Mouse (Mus musculus) stomach, embryonic 14.5 days (tissue): Measurements from ENCODE around the gene Cadm1. TPM values are rescaled to one million over a fixed set of nuclear protein-coding genes. Genes with fewer than 3 reads are reported as not detected.

Experiments
- ATAC-seq: fragments of 200-750 bp; cut with Nextera tagmentation; 2 replicates; pipeline ENCODE4 v1.8.0; 2017; ENCODE audit warnings: low read depth, moderate TSS enrichment; ENCODE audit not compliant: insufficient number of reproducible peaks, insufficient read depth, low FRiP score
- H3K27ac ChIP-seq: fragments of 300-500 bp; sonication (generic); 2 replicates; pipeline ENCODE4 v1.5.1; 2014; ENCODE audit warnings: mild to moderate bottlenecking, low read length, moderate library complexity, mixed read lengths
- H3K27me3 ChIP-seq: fragments of 300-500 bp; sonication (generic); 2 replicates; pipeline ENCODE4 v1.6.1; 2014; ENCODE audit warnings: low read length, control low read depth, mixed read lengths; ENCODE audit not compliant: control insufficient read depth, insufficient read depth
- H3K36me3 ChIP-seq: fragments of 300-500 bp; sonication (generic); 2 replicates; pipeline ENCODE4 v1.6.1; 2014; ENCODE audit warnings: mild to moderate bottlenecking, control low read depth, low read length, moderate library complexity, mixed read lengths; ENCODE audit not compliant: control insufficient read depth, insufficient read depth
- H3K4me1 ChIP-seq: fragments of 300-500 bp; sonication (generic); 2 replicates; pipeline ENCODE4 v1.6.1; 2014; ENCODE audit warnings: low read length, control low read depth, mixed read lengths; ENCODE audit not compliant: control insufficient read depth, insufficient read depth
- H3K4me2 ChIP-seq: fragments of 300-500 bp; sonication (generic); replicated peaks from 2 replicates; pipeline ENCODE4 v1.6.1; 2014; ENCODE audit warnings: low read depth, low read length, control low read depth
- H3K4me3 ChIP-seq: fragments of 300-500 bp; sonication (generic); 2 replicates; pipeline ENCODE4 v1.5.1; 2014; ENCODE audit warnings: low read depth, low read length, control low read depth
- H3K9ac ChIP-seq: fragments of 300-500 bp; sonication (generic); replicated peaks from 2 replicates; pipeline ENCODE4 v1.6.1; 2014; ENCODE audit warnings: low read depth, mild to moderate bottlenecking, control low read depth, low read length, moderate library complexity, mixed read lengths
- H3K9me3 ChIP-seq: fragments of 300-500 bp; sonication (generic); 2 replicates; pipeline ENCODE4 v1.6.1; 2016; ENCODE audit warnings: low read depth, low read length, control low read depth; ENCODE audit not compliant: control insufficient read depth
- WGBS: fragments of 180-500 bp; shearing (Covaris S2); extraction: QIAGEN DNeasy Blood & Tissue Kit; methylation state at CpG from one replicate; pipeline ENCODE4 v1.1.7; 2014; 5-methylcytosine and 5-hydroxymethylcytosine counted together
- polyA plus RNA-seq: library from polyadenylated mRNA; unstranded; fragments of >200 nt; fragmentation: Nextera tagmentation; extraction: Ambion mirVana; gene quantifications from 2 replicates; pipeline ENCODE4 v1.2.1, GENCODE M21; 2014

Gene Cadm1
- polyA plus RNA-seq, 1 experiment from 2014 or later, result 70.5 TPM

DNA sequence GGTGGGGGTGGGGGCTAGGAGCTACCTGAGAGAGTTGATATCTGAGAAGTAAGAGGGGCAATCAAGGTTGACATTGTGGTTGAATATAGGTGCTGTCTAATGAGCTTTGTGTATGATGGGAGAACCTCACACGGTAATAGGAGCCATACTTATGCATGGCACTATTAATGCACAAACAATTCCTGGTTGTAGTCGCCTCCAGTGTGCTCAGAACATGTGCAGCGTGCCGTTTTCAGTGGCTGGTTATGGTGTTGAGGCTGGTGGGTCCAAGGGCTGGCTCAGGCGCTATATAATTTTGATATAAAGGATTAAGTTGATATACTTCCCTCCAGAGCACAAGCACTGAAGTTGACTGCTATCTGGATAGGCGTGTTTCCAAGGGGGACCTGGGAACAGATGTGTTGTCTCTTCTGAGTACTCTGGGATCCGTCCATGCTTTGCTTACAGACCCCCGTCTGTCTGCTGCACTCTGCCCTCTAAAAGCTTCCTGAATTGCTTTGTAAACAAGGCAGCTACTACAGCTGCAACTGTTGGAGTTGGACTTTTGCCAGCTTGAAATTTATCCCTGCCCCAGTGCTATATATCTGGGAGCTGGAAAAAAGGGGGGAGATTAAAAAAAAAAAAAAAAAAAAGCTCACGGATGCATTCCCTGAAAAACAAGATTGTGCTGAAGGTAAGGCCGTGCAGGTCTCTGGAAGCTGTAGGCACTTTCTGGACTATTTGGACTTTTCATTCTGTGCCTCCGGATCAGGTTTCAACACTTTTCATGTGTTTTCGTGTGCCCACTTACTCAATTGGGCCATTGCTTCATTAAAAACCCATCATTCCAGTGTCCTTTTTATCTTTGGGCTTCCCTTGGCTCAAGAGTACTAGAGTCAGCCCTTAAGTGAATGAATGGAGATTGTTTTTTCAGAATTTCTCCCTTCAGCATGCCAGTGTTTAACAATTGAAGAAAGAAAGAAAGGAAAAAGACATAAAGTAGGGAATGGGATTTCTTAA is 93.8 kb downstream of the Cadm1 start:
- peak overlapping the region; percentile 79; the same call in 1 of the 2 replicates for H3K27ac ChIP-seq
- no peak overlapping the region for H3K9ac ChIP-seq
- no peaks in the 10 kb centered on the region for H3K36me3 ChIP-seq
- H3K9me3 ChIP-seq, result no peaks in the 10 kb centered on the region
- no peak overlapping the region for H3K4me2 ChIP-seq
- WGBS, result 20% methylated on average over 12 of the region's 12 CpGs
- peaks cover 26% of the 10 kb centered on the region for H3K4me1 ChIP-seq
- H3K27me3 ChIP-seq, result no peaks in the 10 kb centered on the region
- peak; percentile 84; the same call in 1 of the 2 replicates for ATAC-seq
- H3K4me3 ChIP-seq, result no peak overlapping the region

DNA sequence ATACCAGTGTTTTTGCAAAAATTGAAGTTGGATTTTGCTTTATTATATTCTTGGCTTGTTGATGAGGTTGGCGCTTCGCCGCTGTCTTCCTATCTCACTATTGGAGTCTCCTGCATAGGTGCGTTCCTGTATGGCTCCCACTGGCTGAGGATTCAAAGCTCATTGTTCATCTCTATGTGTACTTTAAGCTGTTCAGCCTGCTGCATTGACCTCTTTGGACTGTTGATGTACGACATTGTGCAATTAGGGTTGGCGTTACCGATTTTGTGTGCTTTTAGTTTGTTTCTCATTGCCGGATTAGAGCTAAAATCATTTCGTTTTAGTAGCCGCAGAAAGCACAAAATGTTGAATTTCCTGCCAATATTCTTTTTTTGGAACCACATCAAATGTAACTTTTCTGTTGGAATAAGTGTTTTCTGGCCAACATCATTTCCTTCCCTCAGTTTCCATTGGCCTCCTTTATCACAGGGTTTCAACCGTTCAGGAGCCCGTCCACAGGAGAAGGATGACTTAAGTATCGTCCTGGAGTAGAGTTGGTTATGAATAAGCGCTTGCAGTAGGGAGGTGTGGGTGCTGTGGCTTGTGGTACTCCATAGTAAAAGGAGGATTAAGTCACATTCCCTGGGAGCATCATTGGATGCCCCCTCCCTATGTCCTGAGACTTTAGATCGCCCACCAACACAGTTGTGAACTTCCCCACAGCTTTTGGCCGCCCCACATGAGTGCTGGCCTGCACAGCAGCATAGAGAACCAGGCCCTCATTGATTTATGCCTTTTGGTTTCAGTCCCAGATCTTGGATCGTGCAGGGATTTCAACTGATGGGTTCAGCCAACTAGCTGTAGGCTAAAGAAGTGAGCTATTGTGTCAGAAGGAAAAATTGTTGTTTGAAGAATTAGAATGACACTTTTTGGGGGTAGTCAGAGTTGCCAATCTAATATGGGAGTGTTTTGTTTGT is 94.9 kb downstream of the Cadm1 start:
- Histone ChIP-seq H3K9ac (no peak overlapping the region), H3K36me3 (no peaks in the 10 kb centered on the region), H3K4me3 (no peak overlapping the region), H3K27me3 (no peaks in the 10 kb centered on the region), H3K9me3 (no peaks in the 10 kb centered on the region), H3K4me1 (peaks cover 26% of the 10 kb centered on the region), H3K27ac (peak overlapping the region; percentile 79; the same call in 1 of the 2 replicates), H3K4me2 (no peak overlapping the region)
- ATAC-seq, result peak; percentile 62; the same call in 1 of the 2 replicates
- 52% methylated on average over 17 of the region's 17 CpGs for WGBS

- H3K4me1 ChIP-seq, result peaks cover 26% of the 10 kb centered on the region
- no peak overlapping the region for H3K4me2 ChIP-seq
- ATAC-seq, result no peak
- no peak overlapping the region for H3K9ac ChIP-seq
- WGBS, result 69% methylated on average over 7 of the region's 7 CpGs
- no peaks in the 10 kb centered on the region for H3K9me3 ChIP-seq
- no peak overlapping the region for H3K4me3 ChIP-seq
- H3K36me3 ChIP-seq, result no peaks in the 10 kb centered on the region
- H3K27me3 ChIP-seq, result no peaks in the 10 kb centered on the region
- no peak overlapping the region; the same call in 1 of the 2 replicates for H3K27ac ChIP-seq
Observed at GRCm38 (mm10) chr9:47625621-47626210, 95.7 kb downstream of the Cadm1 start.

DNA sequence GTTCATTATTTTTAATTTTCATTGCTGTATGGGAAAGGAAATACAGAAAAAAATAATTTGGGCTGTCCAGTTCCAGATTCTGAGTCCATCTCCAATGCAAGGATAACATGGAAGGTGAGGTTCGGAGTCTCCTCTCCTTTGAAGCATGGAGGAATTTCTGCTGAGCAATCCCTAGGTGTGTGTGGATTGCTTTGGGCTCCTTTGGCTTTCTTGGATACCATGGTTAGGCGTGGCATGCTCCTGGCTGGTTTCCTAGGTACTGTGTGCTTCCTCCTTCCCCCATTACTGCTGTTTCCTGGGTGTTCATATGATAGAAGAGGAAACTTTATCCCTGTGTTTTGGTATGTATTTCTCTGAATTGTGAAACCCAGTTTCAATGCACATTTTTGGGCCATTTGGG is 98.0 kb downstream of the Cadm1 start:
- Histone ChIP-seq H3K27me3 (no peaks in the 10 kb centered on the region), H3K9me3 (no peaks in the 10 kb centered on the region), H3K9ac (no peak overlapping the region), H3K4me1 (peaks cover 22% of the 10 kb centered on the region), H3K36me3 (no peaks in the 10 kb centered on the region), H3K4me2 (no peak overlapping the region), H3K27ac (no peak overlapping the region), H3K4me3 (no peak overlapping the region)
- ATAC-seq, result no peak
- WGBS, result 91% methylated on average over 2 of the region's 2 CpGs

DNA sequence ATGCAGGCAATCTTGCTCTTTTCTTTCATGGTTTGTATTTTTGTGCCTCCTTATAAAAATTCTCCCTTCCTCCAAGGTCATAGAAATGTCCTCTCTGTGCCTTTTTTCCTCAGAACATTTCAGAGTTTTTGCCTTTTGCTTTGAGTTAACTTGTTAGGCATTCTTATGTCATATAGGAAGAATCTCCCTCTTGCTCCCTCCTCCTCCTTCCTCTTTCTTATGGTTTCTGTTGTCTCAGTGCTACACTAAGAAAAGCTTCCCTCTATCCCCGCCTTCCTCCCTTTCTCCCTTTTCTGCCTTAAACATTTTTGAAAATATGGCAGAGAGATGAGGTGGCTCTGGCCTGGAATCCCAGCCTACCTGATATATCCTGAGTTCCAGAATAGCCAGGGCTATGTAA is 98.6 kb downstream of the Cadm1 start:
- H3K9me3 ChIP-seq, result no peaks in the 10 kb centered on the region
- no peak overlapping the region for H3K9ac ChIP-seq
- no peak overlapping the region for H3K4me3 ChIP-seq
- no peaks in the 10 kb centered on the region for H3K36me3 ChIP-seq
- H3K4me2 ChIP-seq, result no peak overlapping the region
- 87% methylated on average over 1 of the region's 1 CpGs for WGBS
- no peak overlapping the region for H3K27ac ChIP-seq
- H3K4me1 ChIP-seq, result peaks cover 18% of the 10 kb centered on the region
- no peak for ATAC-seq
- no peaks in the 10 kb centered on the region for H3K27me3 ChIP-seq

DNA sequence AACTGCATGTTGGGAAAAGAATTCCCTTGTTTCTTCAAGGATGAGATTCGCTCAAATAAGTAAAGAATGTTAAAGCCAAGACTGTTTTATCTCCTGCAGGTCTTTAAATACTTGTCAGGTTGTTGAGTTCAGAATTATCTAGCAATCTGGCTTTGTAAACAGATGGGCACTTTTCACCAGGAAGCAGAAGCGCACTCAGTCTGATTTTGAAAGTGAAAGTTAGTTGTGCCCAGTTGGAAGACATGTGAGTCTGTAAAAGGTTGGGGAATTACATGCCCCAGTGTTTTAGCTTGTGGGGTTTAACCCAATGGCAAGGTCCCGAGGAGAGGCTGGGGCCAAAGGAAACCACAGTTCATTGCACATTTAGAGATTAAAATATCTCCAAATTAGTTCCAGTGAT is 104.7 kb downstream of the Cadm1 start:
- H3K9ac ChIP-seq, result no peak overlapping the region
- H3K9me3 ChIP-seq, result no peaks in the 10 kb centered on the region
- no peak overlapping the region for H3K27ac ChIP-seq
- H3K27me3 ChIP-seq, result no peaks in the 10 kb centered on the region
- no peak overlapping the region for H3K4me3 ChIP-seq
- 68% methylated on average over 3 of the region's 3 CpGs for WGBS
- no peaks in the 10 kb centered on the region for H3K4me1 ChIP-seq
- no peaks in the 10 kb centered on the region for H3K36me3 ChIP-seq
- no peak for ATAC-seq
- no peak overlapping the region for H3K4me2 ChIP-seq

DNA sequence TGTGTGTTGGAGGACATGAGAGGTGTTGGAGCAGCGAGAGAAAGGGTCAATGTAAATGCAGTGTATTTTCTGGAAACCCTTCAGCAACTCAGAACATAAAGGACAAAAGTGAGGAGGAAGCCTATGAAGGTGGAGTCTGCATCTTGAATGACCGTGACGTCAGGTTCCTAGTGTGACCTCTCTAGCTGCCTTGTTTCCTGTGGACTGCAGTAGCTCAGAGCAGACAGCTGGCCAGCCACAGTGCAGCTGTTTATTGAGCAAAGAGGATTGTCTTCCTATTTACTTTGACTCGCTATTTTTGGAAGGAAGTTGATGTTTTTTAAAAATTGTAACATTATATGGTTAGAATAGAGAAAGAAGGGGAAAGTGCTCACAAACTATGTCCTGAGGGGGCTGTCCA is 112.7 kb downstream of the Cadm1 start:
- 0 out of 2 replicates have a peak, but pooled peaks cover 4% of the 10 kb centered on the region for H3K4me1 ChIP-seq
- 49% methylated on average over 4 of the region's 4 CpGs for WGBS
- ATAC-seq, result no peak

GRCm38 (mm10) chr9:47645056-47645455 is 115.1 kb downstream of the Cadm1 start:
- Histone ChIP-seq H3K9me3 (no peaks in the 10 kb centered on the region), H3K36me3 (no peaks in the 10 kb centered on the region), H3K4me2 (no peak overlapping the region), H3K27me3 (0 out of 2 replicates have a peak, but pooled peaks cover 2% of the 10 kb centered on the region), H3K4me1 (0 out of 2 replicates have a peak, but pooled peaks cover 4% of the 10 kb centered on the region), H3K4me3 (no peak overlapping the region), H3K9ac (no peak overlapping the region), H3K27ac (no peak overlapping the region)
- 83% methylated on average over 2 of the region's 2 CpGs for WGBS
- no peak for ATAC-seq

More for the DNA sequence above, 112.7 kb downstream of the Cadm1 start:
- Histone ChIP-seq H3K27ac (no peak overlapping the region), H3K27me3 (0 out of 2 replicates have a peak, but pooled peaks cover 2% of the 10 kb centered on the region), H3K9ac (no peak overlapping the region), H3K36me3 (no peaks in the 10 kb centered on the region), H3K4me2 (no peak overlapping the region), H3K9me3 (no peaks in the 10 kb centered on the region), H3K4me3 (no peak overlapping the region)
